Mouse (Mus musculus) monocyte, adult 2 months (primary cell): ENCODE measurements around the gene Gm20388.

Experiments used
- DNase-seq, 2 experiments: peaks; one replicate each; pipeline ENCODE4 v3.0.0; 2022; ENCODE audit warnings: low spot score in 2 of 2, low read depth in 1 of 2

Gm20388 gene

DNA sequence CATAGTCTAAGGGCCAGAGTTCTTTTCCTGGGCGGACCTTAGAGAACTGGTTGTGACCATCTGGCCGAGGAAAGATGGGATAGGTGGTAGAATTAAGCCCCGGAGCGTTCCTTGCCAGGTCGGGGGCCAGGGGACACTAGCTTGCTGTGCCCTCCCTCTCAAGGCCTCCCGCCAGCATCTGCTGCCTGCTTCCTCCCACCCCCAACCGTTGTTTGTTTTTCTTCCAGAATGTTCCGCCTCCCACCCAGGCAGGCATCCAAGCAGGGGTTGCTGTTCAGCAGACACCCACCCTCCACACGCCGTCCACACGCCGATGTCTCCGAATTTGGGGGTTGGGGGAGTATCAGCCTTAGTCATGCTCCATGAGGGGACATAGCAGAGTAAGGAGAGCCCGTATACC, 367.4 kb downstream of the Gm20388 start:
- DNase-seq, result no peak

DNA sequence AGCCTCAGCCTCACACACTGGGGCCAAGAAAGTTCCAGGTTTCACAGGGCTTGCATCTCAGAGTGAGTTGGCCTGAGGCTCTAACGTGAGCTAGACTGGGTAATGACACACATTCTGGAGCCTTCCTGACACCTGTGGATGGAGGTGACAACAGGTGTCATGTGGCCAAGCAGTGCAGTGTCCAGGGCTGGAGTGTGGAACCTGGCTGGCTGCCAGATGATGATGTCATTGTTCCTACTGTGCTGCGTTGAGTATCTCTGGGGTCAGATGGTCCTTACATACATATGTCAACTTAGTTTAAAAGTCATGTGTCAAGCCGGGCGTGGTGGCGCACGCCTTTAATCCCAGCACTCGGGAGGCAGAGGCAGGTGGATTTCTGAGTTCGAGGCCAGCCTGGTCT, 368.8 kb downstream of the Gm20388 start:
- DNase-seq, result no peak

GRCm38 (mm10) chr8:120281487-120281886, 370.8 kb downstream of the Gm20388 start:
- DNase-seq, result peak in 1 of 2 experiments; percentile 43

- DNase-seq, result no peak
Measured at GRCm38 (mm10) chr8:120282465-120282864, 371.8 kb downstream of the Gm20388 start.

GRCm38 (mm10) chr8:120284265-120284664, 373.6 kb downstream of the Gm20388 start:
- no peak for DNase-seq

- no peak for DNase-seq
Measured at GRCm38 (mm10) chr8:120285033-120285432, 374.4 kb downstream of the Gm20388 start.

GRCm38 (mm10) chr8:120285878-120286277, 375.2 kb downstream of the Gm20388 start:
- DNase-seq, result no peak

- DNase-seq, result no peak
Measured at GRCm38 (mm10) chr8:120288122-120288908, 377.7 kb downstream of the Gm20388 start.

- no peak for DNase-seq
Measured at GRCm38 (mm10) chr8:120289191-120289590, 378.6 kb downstream of the Gm20388 start.

DNA sequence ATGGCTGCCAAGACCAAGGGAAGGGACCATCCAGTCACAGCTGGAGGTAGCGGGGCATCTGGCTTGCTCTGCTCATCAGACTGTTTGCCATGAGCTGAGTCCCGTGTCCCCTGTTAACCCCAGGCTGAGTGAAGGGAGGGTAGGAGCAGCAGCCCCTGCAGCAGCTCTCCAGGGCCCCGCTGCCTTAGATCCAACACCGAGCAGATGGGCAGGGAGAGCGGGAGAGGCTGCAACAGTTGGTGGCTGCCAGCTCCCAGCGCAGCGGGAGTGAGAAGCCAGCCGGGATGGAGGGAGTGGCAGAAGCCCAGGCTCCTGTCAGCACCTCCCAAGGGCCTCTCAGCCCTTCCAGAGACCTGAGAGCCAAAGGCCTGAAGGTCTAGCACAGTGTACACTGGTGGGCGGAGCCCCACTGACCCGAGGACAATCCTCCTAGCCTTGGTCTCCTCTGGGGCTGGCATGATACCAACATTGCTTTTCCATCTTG, 379.1 kb downstream of the Gm20388 start:
- no peak for DNase-seq

DNA sequence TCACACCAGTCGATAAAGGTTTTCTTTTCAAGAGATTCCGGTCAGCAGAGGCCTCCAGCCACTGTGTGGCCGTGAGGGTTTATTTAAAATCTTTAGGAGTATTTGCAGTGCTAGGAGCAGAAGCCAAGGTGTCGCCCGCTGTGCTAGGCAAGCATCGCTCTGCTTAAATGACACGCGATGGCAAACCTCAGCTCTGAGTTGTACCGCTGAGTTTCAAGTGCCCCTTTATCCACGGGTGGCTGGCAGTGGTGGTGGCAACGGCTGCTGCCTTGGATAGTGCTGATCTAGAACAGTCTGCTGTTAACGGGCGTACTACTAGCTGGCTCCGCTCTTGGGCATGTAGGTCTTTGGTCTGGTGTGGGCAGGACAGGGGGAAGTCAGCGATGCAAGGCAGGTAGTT, 380.0 kb downstream of the Gm20388 start:
- no peak for DNase-seq

GRCm38 (mm10) chr8:120291650-120292049, 381.0 kb downstream of the Gm20388 start:
- no peak for DNase-seq

GRCm38 (mm10) chr8:120292316-120293107, 381.9 kb downstream of the Gm20388 start:
- DNase-seq, result no peak

- no peak for DNase-seq
Measured at GRCm38 (mm10) chr8:120293421-120294357, 383.0 kb downstream of the Gm20388 start.

DNA sequence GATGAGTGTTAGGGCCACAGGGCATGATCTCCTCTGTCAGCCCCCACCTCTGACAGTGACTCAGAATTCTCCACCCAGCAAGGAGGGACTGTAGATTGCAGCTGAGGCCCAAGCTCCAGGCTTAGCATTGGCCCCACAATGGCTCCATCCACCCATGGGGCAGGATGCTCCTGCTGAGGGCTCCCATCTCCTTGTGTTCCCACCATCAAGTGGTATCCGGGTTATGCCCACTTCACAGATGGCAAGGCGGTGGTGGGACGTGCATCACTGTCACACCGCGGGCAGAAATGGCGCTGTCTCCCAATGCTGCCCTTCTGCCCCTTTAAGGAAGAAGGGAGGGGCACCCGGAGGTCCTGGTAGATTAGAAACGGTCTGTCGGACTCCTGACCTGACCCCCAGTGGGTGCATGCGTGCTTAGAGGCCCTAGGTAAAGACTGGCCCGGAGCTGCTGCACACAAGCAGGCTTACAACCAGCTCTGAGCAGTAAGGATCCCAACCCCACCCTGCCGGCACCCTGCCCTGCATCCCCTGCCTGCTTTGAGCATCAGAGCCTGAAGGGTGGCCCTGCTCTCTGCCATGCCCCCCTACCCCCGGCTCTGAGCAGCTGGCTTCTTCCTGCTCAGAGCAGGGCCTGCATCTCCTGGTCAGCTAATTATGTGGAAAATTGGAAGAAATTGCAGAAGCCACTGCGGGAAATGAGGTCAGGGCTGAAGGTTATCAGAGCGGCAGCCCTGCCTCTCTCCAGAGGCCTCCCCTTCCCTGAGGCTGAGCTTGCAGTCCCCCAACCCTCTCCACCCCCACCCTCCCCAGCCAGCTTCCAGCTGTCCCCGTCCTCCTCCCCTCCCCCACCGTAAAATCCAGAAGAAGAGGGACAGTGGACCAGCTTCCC, 384.6 kb downstream of the Gm20388 start:
- no peak for DNase-seq

GRCm38 (mm10) chr8:120297000-120297399, 386.4 kb downstream of the Gm20388 start:
- DNase-seq, result no peak

DNA sequence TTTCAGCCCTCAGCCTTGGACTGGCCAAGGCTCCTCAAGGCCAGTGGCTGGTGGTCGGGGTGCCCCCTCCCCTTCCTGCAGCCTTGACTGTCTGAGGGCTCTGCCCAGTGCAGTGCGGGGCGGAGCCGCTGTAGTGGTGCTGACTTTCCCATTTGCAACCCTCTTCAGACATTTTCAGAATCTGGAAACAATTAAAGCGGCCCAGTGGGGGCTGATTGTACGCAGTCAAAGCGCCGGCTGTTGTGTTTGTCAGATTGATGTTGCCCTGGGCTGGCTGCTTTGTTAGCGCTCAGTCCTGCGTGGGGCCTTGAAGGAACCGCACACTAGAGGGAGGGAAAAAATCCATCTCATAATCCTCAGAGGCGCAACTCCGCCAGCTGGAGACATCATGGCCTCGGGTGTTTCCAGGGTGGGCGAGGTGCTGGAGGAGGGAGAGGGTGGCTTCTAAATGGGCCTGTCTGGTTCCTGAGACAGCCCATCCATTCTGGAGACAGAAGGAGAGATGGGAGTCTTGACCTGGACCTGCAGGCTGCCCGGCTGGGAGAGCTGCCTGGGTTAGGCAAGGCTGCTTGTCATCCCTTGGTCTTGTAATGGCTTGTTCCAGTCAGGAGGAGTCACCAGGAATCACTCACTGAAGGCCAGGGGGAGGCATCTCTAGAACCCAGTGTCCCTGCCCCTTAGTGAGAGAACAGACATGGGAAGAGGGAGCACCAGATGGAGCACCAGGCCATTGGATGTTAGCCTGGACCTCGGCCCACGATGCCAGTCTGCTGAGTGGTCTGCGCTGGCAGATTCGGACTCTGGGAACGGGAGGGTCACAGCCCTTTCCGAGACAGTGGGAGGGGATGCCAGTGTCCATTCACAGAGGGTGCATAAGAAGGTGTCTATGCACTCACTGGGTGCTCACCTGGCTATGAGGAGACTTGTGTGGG, 388.2 kb downstream of the Gm20388 start:
- DNase-seq, result no peak

DNA sequence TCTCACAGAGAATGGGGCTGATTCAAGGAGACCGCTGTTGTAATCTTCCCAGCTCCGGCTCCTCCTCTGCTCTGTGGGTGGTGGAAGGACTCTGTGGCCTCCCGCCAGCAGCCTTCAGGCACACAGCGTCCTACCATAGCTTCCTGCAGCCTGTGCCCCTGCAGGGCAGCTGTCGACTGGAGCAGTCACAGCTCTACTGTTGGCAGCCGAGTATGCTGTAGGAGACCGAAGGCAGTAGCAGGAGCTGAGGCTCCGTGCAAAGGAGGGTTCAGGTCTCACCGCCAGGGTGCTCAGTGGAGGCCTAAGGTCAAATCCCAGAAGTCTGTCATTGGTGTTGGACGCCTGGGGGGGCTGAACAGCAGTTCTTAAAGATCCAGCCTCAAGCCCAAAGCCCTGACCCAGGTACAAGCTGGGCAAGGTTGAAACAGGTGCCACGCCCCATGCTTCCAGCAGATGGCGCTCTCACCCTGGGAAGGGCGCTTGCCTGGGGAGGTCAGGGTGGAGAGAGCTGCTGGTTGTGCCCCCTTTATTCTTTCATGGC, 390.0 kb downstream of the Gm20388 start:
- peak in 1 of 2 experiments; percentile 57 for DNase-seq
